Mouse (Mus musculus) neural tube, embryonic 11.5 days (tissue): ENCODE measurements at regions not wholly inside any gene's neighbourhood (a gene's known extent, or its start where the extent isn't known, plus 50 kb on each side); places are given as distances from the start of the nearest gene placed in this dataset.

ENCODE experiments used
- ATAC-seq: fragments of 200-750 bp; cut with Nextera tagmentation; 2 replicates; pipeline ENCODE4 v1.8.0; 2017; ENCODE audit warnings: moderate number of reproducible peaks, mild to moderate bottlenecking, moderate TSS enrichment, moderate library complexity; ENCODE audit not compliant: insufficient read depth, low FRiP score, low TSS enrichment
- DNase-seq: peaks from one replicate; pipeline ENCODE4 v3.0.0-alpha.2; 2015; ENCODE audit warnings: low spot score
- H3K27ac ChIP-seq: fragments of 300-500 bp; sonication (generic); 2 replicates; pipeline ENCODE4 v1.5.1; 2014; ENCODE audit warnings: low read depth, mild to moderate bottlenecking, low read length
- H3K27me3 ChIP-seq: fragments of 300-500 bp; sonication (generic); 2 replicates; pipeline ENCODE4 v1.6.1; 2014; ENCODE audit warnings: mild to moderate bottlenecking, low read length, mixed read lengths; ENCODE audit not compliant: control insufficient read depth, insufficient read depth
- H3K36me3 ChIP-seq: fragments of 300-500 bp; sonication (generic); 2 replicates; pipeline ENCODE4 v1.6.1; 2014; ENCODE audit warnings: mild to moderate bottlenecking, low read length, moderate library complexity, mixed read lengths; ENCODE audit not compliant: control insufficient read depth, insufficient read depth
- H3K4me1 ChIP-seq: fragments of 300-500 bp; sonication (generic); 2 replicates; pipeline ENCODE4 v1.6.1; 2014; ENCODE audit warnings: low read length, mixed read lengths; ENCODE audit not compliant: control insufficient read depth, insufficient read depth
- H3K4me2 ChIP-seq: fragments of 300-500 bp; sonication (generic); 2 replicates; pipeline ENCODE4 v1.6.1; 2014; ENCODE audit warnings: low read depth, mild to moderate bottlenecking, moderate library complexity
- H3K4me3 ChIP-seq: fragments of 300-500 bp; sonication (generic); 2 replicates; pipeline ENCODE4 v1.5.1; 2014; ENCODE audit warnings: low read depth, low read length
- H3K9ac ChIP-seq: fragments of 300-500 bp; sonication (generic); 2 replicates; pipeline ENCODE4 v1.6.1; 2014; ENCODE audit warnings: mild to moderate bottlenecking, low read length
- H3K9me3 ChIP-seq: fragments of 300-500 bp; sonication (generic); 2 replicates; pipeline ENCODE4 v1.6.1; 2016; ENCODE audit warnings: low read length; ENCODE audit not compliant: control insufficient read depth
- WGBS: fragments of 180-500 bp; shearing (Covaris S2); extraction: QIAGEN DNeasy Blood & Tissue Kit; methylation state at CpG from one replicate; pipeline ENCODE4 v1.1.7; 2014; 5-methylcytosine and 5-hydroxymethylcytosine counted together

GRCm38 (mm10) chr6:107770834-107771470, 241.4 kb downstream of the Lrrn1 start:
- Histone ChIP-seq H3K27ac (no peak overlapping the region), H3K9me3 (no peaks in the 10 kb centered on the region), H3K4me3 (no peak overlapping the region), H3K9ac (no peak overlapping the region), H3K27me3 (no peaks in the 10 kb centered on the region), H3K4me1 (no peaks in the 10 kb centered on the region), H3K4me2 (no peak overlapping the region), H3K36me3 (no peaks in the 10 kb centered on the region)
- WGBS: 52% methylated on average over 11 of the region's 11 CpGs
- ATAC-seq (no peak), DNase-seq (no peak)

GRCm38 (mm10) chr6:107784998-107785397, 255.4 kb downstream of the Lrrn1 start:
- Histone ChIP-seq H3K27me3 (no peaks in the 10 kb centered on the region), H3K9me3 (no peaks in the 10 kb centered on the region), H3K4me1 (no peaks in the 10 kb centered on the region), H3K36me3 (no peaks in the 10 kb centered on the region), H3K9ac (no peak overlapping the region), H3K27ac (no peak overlapping the region), H3K4me2 (no peak overlapping the region), H3K4me3 (no peak overlapping the region)
- ATAC-seq: no peak
- no peak for DNase-seq
- 88% methylated on average over 2 of the region's 2 CpGs for WGBS

GRCm38 (mm10) chr6:107788224-107788893, 258.8 kb downstream of the Lrrn1 start:
- Histone ChIP-seq H3K4me1 (no peaks in the 10 kb centered on the region), H3K4me2 (no peak overlapping the region), H3K9me3 (no peaks in the 10 kb centered on the region), H3K36me3 (no peaks in the 10 kb centered on the region), H3K4me3 (no peak overlapping the region), H3K27me3 (no peaks in the 10 kb centered on the region), H3K9ac (no peak overlapping the region), H3K27ac (no peak overlapping the region)
- 0 out of 2 replicates have a peak, but pooled peaks have one; percentile 10 for ATAC-seq
- DNase-seq: no peak
- whole genome bisulfite sequencing: 72% methylated on average over 2 of the region's 2 CpGs

GRCm38 (mm10) chr6:107797845-107798244, 267.0 kb upstream of the Setmar start:
- no peak overlapping the region for H3K9ac ChIP-seq
- no peak for DNase-seq
- no peaks in the 10 kb centered on the region for H3K4me1 ChIP-seq
- H3K36me3 ChIP-seq: no peaks in the 10 kb centered on the region
- H3K9me3 ChIP-seq: no peaks in the 10 kb centered on the region
- no peak overlapping the region for H3K4me2 ChIP-seq
- WGBS: 83% methylated on average over 2 of the region's 2 CpGs
- no peak overlapping the region for H3K27ac ChIP-seq
- no peaks in the 10 kb centered on the region for H3K27me3 ChIP-seq
- no peak overlapping the region for H3K4me3 ChIP-seq
- no peak for ATAC-seq

- Histone ChIP-seq H3K9me3 (no peaks in the 10 kb centered on the region), H3K27me3 (no peaks in the 10 kb centered on the region), H3K27ac (no peak overlapping the region), H3K36me3 (no peaks in the 10 kb centered on the region), H3K4me1 (no peaks in the 10 kb centered on the region), H3K4me2 (no peak overlapping the region), H3K4me3 (no peak overlapping the region), H3K9ac (no peak overlapping the region)
- ATAC-seq (no peak), DNase-seq (no peak)
Measured at GRCm38 (mm10) chr6:107803056-107803455, 261.8 kb upstream of the Setmar start.
